Mouse (Mus musculus) heart, embryonic 11.5 days (tissue): ENCODE measurements around the gene Tab1. TPM values are rescaled to one million over a fixed set of nuclear protein-coding genes. Genes with fewer than 3 reads are reported as not detected.

Experiments used
- ATAC-seq: fragments of 200-750 bp; cut with Nextera tagmentation; replicated peaks from 2 replicates; pipeline ENCODE4 v1.8.0; 2017; ENCODE audit warnings: moderate library complexity; ENCODE audit not compliant: insufficient number of reproducible peaks, low FRiP score, low TSS enrichment
- H3K27ac ChIP-seq: fragments of 300-500 bp; sonication (generic); 2 replicates; pipeline ENCODE4 v1.5.1; 2014; ENCODE audit warnings: mild to moderate bottlenecking, low read depth, low read length
- H3K27me3 ChIP-seq: fragments of 300-500 bp; sonication (generic); 2 replicates; pipeline ENCODE4 v1.6.1; 2014; ENCODE audit warnings: mild to moderate bottlenecking, low read length, mixed read lengths; ENCODE audit not compliant: control insufficient read depth, insufficient read depth
- H3K36me3 ChIP-seq: fragments of 300-500 bp; sonication (generic); 2 replicates; pipeline ENCODE4 v1.6.1; 2014; ENCODE audit warnings: mild to moderate bottlenecking, low read length, moderate library complexity, mixed read lengths; ENCODE audit not compliant: control insufficient read depth, insufficient read depth
- H3K4me1 ChIP-seq: fragments of 300-500 bp; sonication (generic); 2 replicates; pipeline ENCODE4 v1.6.1; 2014; ENCODE audit warnings: low read length; ENCODE audit not compliant: control insufficient read depth, insufficient read depth
- H3K4me2 ChIP-seq: fragments of 300-500 bp; sonication (generic); 2 replicates; pipeline ENCODE4 v1.6.1; 2014; ENCODE audit warnings: mild to moderate bottlenecking, moderate library complexity
- H3K4me3 ChIP-seq: fragments of 300-500 bp; sonication (generic); 2 replicates; pipeline ENCODE4 v1.5.1; 2014; ENCODE audit warnings: low read depth, low read length
- H3K9ac ChIP-seq: fragments of 300-500 bp; sonication (generic); 2 replicates; pipeline ENCODE4 v1.6.1; 2014; ENCODE audit warnings: mild to moderate bottlenecking, low read depth, low read length, moderate library complexity
- H3K9me3 ChIP-seq: fragments of 300-500 bp; sonication (generic); replicated peaks from 2 replicates; pipeline ENCODE4 v1.6.1; 2016; ENCODE audit warnings: low read length; ENCODE audit not compliant: control insufficient read depth
- WGBS: fragments of 180-500 bp; shearing (Covaris S2); extraction: QIAGEN DNeasy Blood & Tissue Kit; methylation state at CpG from one replicate; pipeline ENCODE4 v1.1.7; 2014; ENCODE audit not compliant: insufficient replicate concordance; 5-methylcytosine and 5-hydroxymethylcytosine counted together
- polyA plus RNA-seq: library from polyadenylated mRNA; unstranded; fragments of >200 nt; fragmentation: Nextera tagmentation; extraction: Ambion mirVana; gene quantifications from 2 replicates; pipeline ENCODE4 v1.2.1, GENCODE M21; 2014

Tab1 gene
- polyA plus RNA-seq, 1 experiment from 2014 or later: 18.8 TPM

DNA sequence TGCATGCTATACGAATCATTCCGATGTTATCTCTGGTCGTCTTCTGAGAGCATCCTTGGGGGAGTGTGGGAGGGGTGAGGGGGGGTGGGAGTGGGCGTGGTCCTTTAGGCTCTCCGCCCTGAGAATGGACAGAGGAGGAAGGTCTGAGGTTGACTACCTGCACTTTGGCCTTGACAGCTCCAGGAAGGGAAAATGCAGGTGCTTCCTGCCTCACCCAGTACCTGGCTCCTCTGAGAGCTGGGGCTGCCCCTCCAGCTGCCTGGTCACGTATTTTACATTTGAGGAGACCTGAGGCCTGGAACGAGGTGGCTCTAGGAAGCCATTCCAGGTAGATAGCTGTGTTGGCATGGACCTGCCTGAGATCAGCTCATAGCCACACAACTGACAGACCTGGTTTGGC, 59.9 kb downstream of the Tab1 start:
- H3K4me2 ChIP-seq: no peak overlapping the region
- H3K9ac ChIP-seq: no peak overlapping the region
- WGBS: 65% methylated on average over 7 of the region's 7 CpGs
- no peaks in the 10 kb centered on the region for H3K36me3 ChIP-seq
- H3K4me3 ChIP-seq: no peak overlapping the region
- no peak overlapping the region for H3K27ac ChIP-seq
- H3K27me3 ChIP-seq: no peaks in the 10 kb centered on the region
- no peak for ATAC-seq
- peaks cover 4% of the 10 kb centered on the region for H3K4me1 ChIP-seq
- no peaks in the 10 kb centered on the region for H3K9me3 ChIP-seq

DNA sequence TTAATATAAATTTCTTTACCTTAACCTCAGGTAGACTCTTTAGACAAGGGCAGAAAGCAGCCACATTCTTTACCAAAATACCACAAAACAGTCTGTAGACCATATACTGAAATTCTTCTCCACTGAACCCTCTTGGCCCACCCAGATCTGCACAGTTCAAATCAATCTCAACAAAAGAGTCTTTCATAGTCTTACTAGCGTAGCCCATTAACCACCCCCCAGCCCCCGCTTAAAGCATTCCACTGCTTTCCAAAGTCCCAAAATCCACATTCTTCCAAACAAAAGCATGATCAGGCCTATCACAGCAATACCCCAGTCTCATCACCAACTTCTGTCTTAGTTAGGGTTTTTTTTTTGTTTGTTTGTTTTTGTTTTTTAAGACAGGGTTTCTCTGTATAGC, 66.6 kb downstream of the Tab1 start:
- WGBS: 72% methylated on average over 2 of the region's 2 CpGs

DNA sequence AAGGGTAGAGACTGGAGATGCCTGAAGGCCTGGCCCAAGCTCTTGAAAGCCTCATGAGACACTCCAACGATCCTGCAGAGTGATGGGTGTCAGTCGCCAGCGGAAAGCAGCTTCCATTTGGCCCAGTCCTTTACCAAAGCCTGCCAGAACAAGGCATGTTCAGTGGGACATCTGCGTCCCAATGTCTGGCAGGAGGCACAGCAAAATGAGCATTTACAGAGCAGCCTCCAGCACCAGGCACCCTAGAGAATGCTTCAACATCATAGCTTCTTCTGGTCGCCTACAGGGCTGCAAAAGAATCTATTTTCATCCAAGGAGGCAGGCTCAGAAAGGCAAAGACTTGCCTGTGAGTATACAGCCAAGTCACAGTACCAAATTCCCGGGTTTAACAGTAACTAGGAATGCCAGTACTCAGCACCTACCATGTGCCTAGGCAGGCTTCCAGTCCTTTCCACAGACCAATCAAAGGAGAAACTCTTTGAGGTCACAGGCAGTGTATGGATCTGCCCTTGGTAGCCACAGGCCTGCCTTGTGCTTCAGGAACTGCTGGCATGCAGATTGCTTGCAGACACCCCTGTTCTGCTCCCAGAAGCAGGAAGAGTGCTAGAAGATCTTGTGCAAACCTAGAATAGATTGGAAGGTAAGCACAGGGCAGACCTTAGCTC, 69.3 kb downstream of the Tab1 start:
- 69% methylated on average over 6 of the region's 6 CpGs for WGBS
- ATAC-seq: no peak
- Histone ChIP-seq H3K36me3 (no peaks in the 10 kb centered on the region), H3K9ac (no peak overlapping the region), H3K9me3 (no peaks in the 10 kb centered on the region), H3K27me3 (no peaks in the 10 kb centered on the region), H3K27ac (no peak overlapping the region), H3K4me3 (no peak overlapping the region), H3K4me1 (no peaks in the 10 kb centered on the region), H3K4me2 (no peak overlapping the region)

More for the DNA sequence above, 66.6 kb downstream of the Tab1 start:
- Histone ChIP-seq H3K4me2 (no peak overlapping the region), H3K4me3 (no peak overlapping the region), H3K4me1 (no peaks in the 10 kb centered on the region), H3K9ac (no peak overlapping the region), H3K27me3 (no peaks in the 10 kb centered on the region), H3K9me3 (no peaks in the 10 kb centered on the region), H3K36me3 (no peaks in the 10 kb centered on the region), H3K27ac (no peak overlapping the region)
- ATAC-seq: no peak

DNA sequence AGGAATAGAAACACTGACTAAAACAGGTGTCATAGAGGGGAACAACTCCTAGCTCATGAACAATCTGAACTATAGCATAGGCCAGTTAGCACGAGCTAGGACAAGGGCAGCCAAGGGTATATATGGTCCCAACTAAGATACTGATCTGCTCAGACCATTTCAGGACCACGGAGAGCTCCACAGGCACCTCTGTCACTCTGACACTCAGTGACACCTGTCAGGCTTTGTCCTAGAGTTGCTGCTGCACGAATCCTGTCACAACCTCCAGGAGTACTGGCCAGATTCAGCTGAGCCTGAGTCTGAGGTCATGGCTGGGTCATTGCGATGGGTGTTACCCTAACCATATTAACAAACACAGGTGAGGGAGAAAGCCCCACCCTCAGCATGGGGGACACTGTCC, 70.5 kb downstream of the Tab1 start:
- 21% methylated on average over 4 of the region's 4 CpGs for WGBS
- H3K4me1 ChIP-seq: no peaks in the 10 kb centered on the region

DNA sequence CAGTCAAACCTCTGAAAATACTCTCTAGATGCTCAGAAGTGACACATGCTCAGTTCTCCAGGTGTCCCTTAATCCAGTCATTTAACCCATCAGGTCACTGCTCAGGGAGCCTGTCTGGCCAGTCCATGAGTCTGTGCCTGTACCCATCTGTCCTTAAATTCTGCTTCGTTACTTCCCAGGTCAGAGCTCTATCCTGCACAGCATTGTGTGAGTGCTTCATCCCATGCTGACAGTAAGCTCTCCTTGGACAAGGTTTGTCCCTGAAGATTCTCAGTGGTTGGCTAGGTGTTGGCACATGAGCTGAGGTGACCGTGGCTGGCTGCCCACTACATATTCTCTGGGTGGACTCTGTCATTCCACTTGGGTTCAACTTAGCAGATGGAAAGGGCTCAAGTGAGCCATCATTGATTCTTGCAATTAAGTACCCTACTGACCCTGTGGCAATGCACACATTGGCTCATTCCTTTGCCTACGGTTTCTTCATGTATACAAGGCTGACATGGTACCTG, 73.2 kb downstream of the Tab1 start:
- Histone ChIP-seq H3K4me3 (no peak overlapping the region), H3K4me1 (no peaks in the 10 kb centered on the region), H3K9me3 (no peaks in the 10 kb centered on the region), H3K4me2 (no peak overlapping the region), H3K9ac (no peak overlapping the region), H3K27ac (no peak overlapping the region), H3K36me3 (no peaks in the 10 kb centered on the region), H3K27me3 (no peaks in the 10 kb centered on the region)
- 82% methylated on average over 3 of the region's 3 CpGs for WGBS
- ATAC-seq: no peak

More for the DNA sequence above, 70.5 kb downstream of the Tab1 start:
- H3K4me3 ChIP-seq: no peak overlapping the region
- H3K9me3 ChIP-seq: no peaks in the 10 kb centered on the region
- no peak overlapping the region for H3K27ac ChIP-seq
- no peaks in the 10 kb centered on the region for H3K27me3 ChIP-seq
- no peak overlapping the region for H3K9ac ChIP-seq
- ATAC-seq: no peak
- no peak overlapping the region for H3K4me2 ChIP-seq
- no peaks in the 10 kb centered on the region for H3K36me3 ChIP-seq

DNA sequence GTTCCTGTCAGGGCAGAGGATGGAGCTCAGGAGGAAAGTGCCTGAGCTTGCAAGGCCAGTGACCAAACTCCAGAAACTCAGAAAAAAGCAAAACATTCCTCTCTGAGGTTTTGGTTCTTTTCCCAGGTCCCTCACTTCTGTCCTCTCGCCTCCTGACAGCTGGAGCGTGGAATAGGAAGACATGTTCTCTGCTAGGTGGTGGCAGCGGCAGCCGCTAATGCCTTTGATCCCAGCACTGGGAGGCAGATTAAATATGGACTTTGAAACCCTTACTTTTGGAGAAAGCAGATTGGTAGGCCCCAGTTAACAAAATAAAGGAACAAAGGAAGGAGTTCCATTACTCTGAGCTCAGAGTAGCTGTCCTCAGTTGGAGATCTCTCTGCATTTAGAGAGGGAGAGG, 75.5 kb downstream of the Tab1 start:
- Histone ChIP-seq H3K9ac (no peak overlapping the region), H3K27ac (no peak overlapping the region), H3K4me3 (no peak overlapping the region), H3K36me3 (peaks cover 3% of the 10 kb centered on the region; the same call in 1 of the 2 replicates), H3K27me3 (no peaks in the 10 kb centered on the region), H3K9me3 (no peaks in the 10 kb centered on the region), H3K4me1 (no peaks in the 10 kb centered on the region), H3K4me2 (no peak overlapping the region)
- ATAC-seq: no peak
- WGBS: 35% methylated on average over 4 of the region's 4 CpGs

Other genes with a start within 250 kb of the Tab1 start
- gene Apobec3, start 241.5 kb upstream of the Tab1 start, polyA plus RNA-seq: 9.5 and 12.0 TPM in 2 replicates
- 0.72 and 1.1 TPM in 2 replicates for gene Cbx7, start 162.0 kb upstream of the Tab1 start, polyA plus RNA-seq
- gene Pdgfb, start 118.2 kb upstream of the Tab1 start, polyA plus RNA-seq: 1.3 and 2.0 TPM in 2 replicates
- 15.2 and 20.7 TPM in 2 replicates for gene Syngr1, start 41.8 kb upstream of the Tab1 start, polyA plus RNA-seq
- gene Rpl3, start 41.3 kb upstream of the Tab1 start, polyA plus RNA-seq: 861 and 879 TPM in 2 replicates
- 1.8 and 2.1 TPM in 2 replicates for gene Mgat3, start 40.6 kb downstream of the Tab1 start, polyA plus RNA-seq
- 26.8 and 29.5 TPM in 2 replicates for gene Mief1, start 100.9 kb downstream of the Tab1 start, polyA plus RNA-seq
- not detected in 2 replicates for gene AC140267.1, start 102.7 kb downstream of the Tab1 start, polyA plus RNA-seq
- gene Atf4, start 122.1 kb downstream of the Tab1 start, polyA plus RNA-seq: 90.2 and 94.4 TPM in 2 replicates
- 48.1 and 53.8 TPM in 2 replicates for gene Rps19bp1, start 131.2 kb downstream of the Tab1 start, polyA plus RNA-seq
- gene Cacna1i, start 154.1 kb downstream of the Tab1 start, polyA plus RNA-seq: 0.01 TPM in 1 of 2 replicates, not detected in the other